Mouse (Mus musculus) ovary, adult 10 weeks (tissue): ENCODE data around the gene Vmn2r23. TPM values are rescaled to one million over a fixed set of nuclear protein-coding genes. Genes with fewer than 3 reads are reported as not detected.

ENCODE experiments used
- polyA plus RNA-seq: library from polyadenylated mRNA; stranded (reverse); fragments of 350-450 nt; fragmentation: Illumina TruSeq; extraction: RNeasy Lipid Tissue Mini Kit (QIAGEN cat#74804); gene quantifications from one replicate; pipeline ENCODE4 v1.2.3, GENCODE M21; 2014

Vmn2r23 gene
- polyA plus RNA-seq, result not detected

GRCm38 (mm10) chr6:123702370-123702769, at the start of gene Vmn2r23:
Vmn2r23 (plus strand) TSS chr6:123702670.

GRCm38 (mm10) chr6:123778579-123778978, 76.1 kb downstream of the Vmn2r23 start, which contains the start of gene Vmn2r24:
Vmn2r24 (plus strand) TSS chr6:123778879.

Other genes starting within 250 kb of the Vmn2r23 start
- gene Vmn2r21, start 169.3 kb upstream of the Vmn2r23 start, polyA plus RNA-seq, result not detected
- not detected for gene Vmn2r22, start 51.9 kb upstream of the Vmn2r23 start, polyA plus RNA-seq
- gene Vmn2r24, start 76.2 kb downstream of the Vmn2r23 start, polyA plus RNA-seq, result not detected
- gene Vmn2r25, start 150.8 kb downstream of the Vmn2r23 start, polyA plus RNA-seq, result 1.00 TPM